Mouse (Mus musculus) forebrain, embryonic 16.5 days (tissue): ENCODE results near the gene Zkscan3. TPM values are rescaled to one million over a fixed set of nuclear protein-coding genes. Genes with fewer than 3 reads are reported as not detected.

Experiments
- ATAC-seq: fragments of 200-750 bp; cut with Nextera tagmentation; 2 replicates; pipeline ENCODE4 v1.8.0; 2017; ENCODE audit warnings: mild to moderate bottlenecking, moderate library complexity
- H3K27ac ChIP-seq: fragments of 300-500 bp; sonication (generic); 2 replicates; pipeline ENCODE4 v1.5.1; 2014; ENCODE audit warnings: low read length, control low read depth
- H3K27me3 ChIP-seq: fragments of 300-500 bp; sonication (generic); replicated peaks from 2 replicates; pipeline ENCODE4 v1.6.1; 2014; ENCODE audit warnings: low read length; ENCODE audit not compliant: control insufficient read depth, insufficient read depth
- H3K36me3 ChIP-seq: fragments of 300-500 bp; sonication (generic); 2 replicates; pipeline ENCODE4 v1.6.1; 2014; ENCODE audit not compliant: control insufficient read depth, insufficient read depth
- H3K4me1 ChIP-seq: fragments of 300-500 bp; sonication (generic); replicated peaks from 2 replicates; pipeline ENCODE4 v1.6.1; 2014; ENCODE audit warnings: low read length; ENCODE audit not compliant: control insufficient read depth, insufficient read depth
- H3K4me2 ChIP-seq: fragments of 300-500 bp; sonication (generic); 2 replicates; pipeline ENCODE4 v1.6.1; 2014; ENCODE audit warnings: mild to moderate bottlenecking, low read length, control low read depth
- H3K4me3 ChIP-seq: fragments of 300-500 bp; sonication (generic); replicated peaks from 2 replicates; pipeline ENCODE4 v1.5.1; 2014; ENCODE audit warnings: mild to moderate bottlenecking, low read length, control low read depth
- H3K9ac ChIP-seq: fragments of 300-500 bp; sonication (generic); replicated peaks from 2 replicates; pipeline ENCODE4 v1.6.1; 2014; ENCODE audit warnings: low read depth, low read length, control low read depth
- H3K9me3 ChIP-seq: fragments of 300-500 bp; sonication (generic); 2 replicates; pipeline ENCODE4 v1.6.1; 2016; ENCODE audit warnings: low read length; ENCODE audit not compliant: control insufficient read depth
- WGBS: fragments of 180-500 bp; shearing (Covaris S2); extraction: QIAGEN DNeasy Blood & Tissue Kit; methylation state at CpG from one replicate; pipeline ENCODE4 v1.1.7; 2014; 5-methylcytosine and 5-hydroxymethylcytosine counted together
- microRNA counts: library from miRNA; unstranded; fragments of <30 nt; microRNA quantifications from one replicate; lab custom pipeline; 2016
- microRNA-seq: library from miRNA; unstranded; fragments of <30 nt; microRNA quantifications from one replicate; pipeline ENCODE4, GENCODE M21; 2017
- polyA plus RNA-seq: library from polyadenylated mRNA; unstranded; fragments of >200 nt; fragmentation: Nextera tagmentation; extraction: Ambion mirVana; gene quantifications from 2 replicates; pipeline ENCODE4 v1.2.1, GENCODE M21; 2015

Zkscan3 gene
- polyA plus RNA-seq, 1 experiment from 2014 or later: 93.3 TPM

DNA sequence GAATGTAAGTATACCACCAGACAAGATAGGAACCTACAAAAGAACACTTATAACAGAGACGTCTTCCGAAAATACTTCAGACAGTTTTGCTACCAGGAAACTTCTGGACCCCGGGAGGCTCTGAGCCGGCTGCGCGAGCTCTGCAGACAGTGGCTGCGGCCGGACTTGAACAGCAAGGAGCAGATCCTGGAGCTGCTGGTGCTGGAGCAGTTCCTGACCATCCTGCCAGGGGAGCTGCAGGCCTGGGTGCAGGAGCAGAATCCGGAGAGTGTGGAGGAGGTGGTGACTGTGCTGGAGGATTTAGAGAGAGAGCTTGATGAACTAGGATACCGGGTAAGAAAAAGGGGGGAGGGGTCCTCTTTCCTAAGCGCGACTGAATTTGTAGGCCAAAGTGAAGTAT is 38.8 kb downstream of the Zkscan3 start:
- no peak for ATAC-seq
- Histone ChIP-seq H3K9me3 (no peaks in the 10 kb centered on the region), H3K27ac (no peak overlapping the region), H3K27me3 (no peaks in the 10 kb centered on the region), H3K4me3 (peak overlapping the region; percentile 90), H3K4me1 (peaks cover 20% of the 10 kb centered on the region), H3K36me3 (peaks cover 3% of the 10 kb centered on the region), H3K9ac (0 out of 2 replicates have a peak overlapping the region, but pooled peaks have one; percentile 44), H3K4me2 (peak overlapping the region; percentile 78)
- 57% methylated on average over 12 of the region's 12 CpGs for WGBS

DNA sequence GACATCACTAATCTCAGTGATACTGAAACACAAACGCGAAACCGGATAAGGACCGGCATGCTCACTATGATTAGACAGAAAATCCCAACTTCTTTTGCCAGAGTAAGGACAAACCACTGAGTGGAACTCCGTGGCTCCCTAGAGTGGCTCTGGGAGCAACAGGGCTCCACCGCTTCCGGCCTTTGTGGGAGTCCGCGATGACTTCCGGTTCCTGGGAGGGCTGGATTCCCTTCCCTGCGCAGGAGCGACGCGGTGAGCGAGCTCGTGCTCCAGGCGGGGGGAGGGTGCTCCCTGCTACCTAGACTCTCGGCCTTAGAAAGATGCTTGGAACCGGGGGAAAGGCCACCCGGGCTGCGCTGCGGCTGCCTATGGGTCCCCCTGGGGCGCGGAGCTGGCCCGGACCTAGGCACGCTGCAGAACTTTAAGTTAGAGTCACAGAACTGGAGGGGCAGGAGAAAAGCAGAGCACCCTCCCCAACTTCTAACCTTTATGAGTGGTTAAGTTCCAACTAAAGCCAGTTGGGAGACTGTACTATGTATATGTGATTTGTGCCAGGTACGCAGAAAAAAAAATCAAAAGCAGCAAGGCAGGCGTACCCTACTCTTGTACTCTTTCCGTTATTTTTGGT is 39.8 kb downstream of the Zkscan3 start, which contains the start of gene Zscan12:
TSS of gene Zscan12 (plus strand) at position 200 of the 628 bp plus-strand sequence.
- peak within 1 kb of the TSS; percentile 78 for H3K4me2 ChIP-seq
- H3K36me3 ChIP-seq: no peaks in the 10 kb centered on the region
- peaks cover 20% of the 10 kb centered on the region for H3K4me1 ChIP-seq
- peak; percentile 100 for ATAC-seq
- H3K27me3 ChIP-seq: no peaks in the 10 kb centered on the region
- H3K4me3 ChIP-seq: peak within 1 kb of the TSS; percentile 90
- H3K9me3 ChIP-seq: no peaks in the 10 kb centered on the region
- H3K27ac ChIP-seq: peak within 1 kb of the TSS; percentile 59
- under 1% methylated on average over 28 of the region's 29 CpGs for WGBS
- peak within 1 kb of the TSS; percentile 95 for H3K9ac ChIP-seq

DNA sequence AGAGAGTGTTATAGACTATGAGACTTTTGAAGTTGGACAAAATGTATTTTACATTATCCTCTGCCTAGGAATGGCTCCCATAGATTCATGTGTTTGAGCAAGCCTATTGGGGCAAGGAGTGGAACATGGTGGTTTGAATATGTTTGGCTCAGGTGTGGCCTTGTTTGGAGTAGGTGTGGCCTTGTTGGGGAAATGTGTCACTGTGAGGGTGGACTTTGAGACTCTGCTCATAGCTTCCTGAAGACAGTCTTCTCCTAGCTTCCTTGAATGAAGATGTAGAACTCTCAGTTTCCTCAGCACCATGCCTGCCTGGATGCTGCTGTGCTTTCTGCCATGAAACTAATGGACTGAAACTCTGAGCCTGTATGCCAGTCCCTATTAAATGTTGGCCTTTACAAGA is 52.0 kb downstream of the Zkscan3 start:
- H3K4me2 ChIP-seq: no peak overlapping the region
- H3K27me3 ChIP-seq: no peaks in the 10 kb centered on the region
- H3K4me1 ChIP-seq: no peaks in the 10 kb centered on the region
- H3K27ac ChIP-seq: no peak overlapping the region
- no peak overlapping the region for H3K9ac ChIP-seq
- no peak overlapping the region for H3K4me3 ChIP-seq
- H3K36me3 ChIP-seq: no peaks in the 10 kb centered on the region
- no peaks in the 10 kb centered on the region for H3K9me3 ChIP-seq
- no peak for ATAC-seq

DNA sequence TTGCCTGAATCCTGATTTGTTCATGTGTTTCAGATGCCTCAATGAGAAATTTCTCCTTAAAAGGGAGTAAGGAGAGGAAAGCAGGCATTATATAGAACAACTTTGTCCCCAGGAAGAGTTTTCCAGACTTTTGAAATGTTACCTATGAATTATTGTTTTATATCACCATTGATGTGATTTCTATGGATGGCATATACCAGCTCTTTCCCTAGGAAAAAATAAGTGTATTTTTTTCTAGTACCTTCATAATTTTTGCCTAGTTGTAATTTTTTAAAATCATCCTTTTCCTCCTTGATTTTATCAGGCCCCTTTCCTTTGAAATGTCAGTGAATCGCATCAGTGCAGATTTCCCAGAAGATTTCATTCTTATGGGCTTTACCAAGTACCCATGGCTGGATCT is 55.9 kb downstream of the Zkscan3 start, which contains the start of gene Olfr1367:
TSS of gene Olfr1367 (plus strand) at position 301 of the 400 bp plus-strand sequence.
- Histone ChIP-seq H3K27ac (no peak within 1 kb of the TSS), H3K27me3 (no peaks in the 10 kb centered on the region), H3K36me3 (no peaks in the 10 kb centered on the region), H3K9ac (no peak within 1 kb of the TSS), H3K4me2 (no peak within 1 kb of the TSS), H3K4me3 (no peak within 1 kb of the TSS), H3K4me1 (no peaks in the 10 kb centered on the region), H3K9me3 (no peaks in the 10 kb centered on the region)
- 96% methylated on average over 1 of the region's 1 CpGs for WGBS
- no peak for ATAC-seq

MicroRNAs encoded within 50 kb of the gene (microRNA counts, 519-probe panel; counts per million panel counts)
- microRNA mmu-miR-1896 (lab: Ali Mortazavi, UCI): 3,015 counts per million, percentile 77 among the panel's probes with 10 or more counts

Small RNA genes within 50 kb of the gene (microRNA-seq; reads per million reads assigned to microRNA genes)
- gene Mir1896 (not detected), gene Mir6942 (not detected)

Other genes starting within 250 kb of the Zkscan3 start
- gene Trim27, start 223.3 kb downstream of the Zkscan3 start, polyA plus RNA-seq: 89.7 and 96.6 TPM in 2 replicates
- gene Gpx5, start 110.0 kb downstream of the Zkscan3 start, polyA plus RNA-seq: not detected in 2 replicates
- not detected in 2 replicates for gene Gpx6, start 90.6 kb downstream of the Zkscan3 start, polyA plus RNA-seq
- not detected in 2 replicates for gene Olfr1367, start 55.8 kb downstream of the Zkscan3 start, polyA plus RNA-seq
- gene Zscan12, start 39.9 kb downstream of the Zkscan3 start, polyA plus RNA-seq: 15.5 and 16.1 TPM in 2 replicates
- 2.0 and 3.4 TPM in 2 replicates for gene Pgbd1, start 38.3 kb upstream of the Zkscan3 start, polyA plus RNA-seq
- gene Zscan26, start 51.0 kb upstream of the Zkscan3 start, polyA plus RNA-seq: 16.2 and 22.1 TPM in 2 replicates
- 2.8 and 4.3 TPM in 2 replicates for gene Nkapl, start 65.8 kb upstream of the Zkscan3 start, polyA plus RNA-seq
- 10.1 and 10.7 TPM in 2 replicates for gene Zkscan4, start 76.2 kb upstream of the Zkscan3 start, polyA plus RNA-seq
- gene Gm10065, start 76.7 kb upstream of the Zkscan3 start, polyA plus RNA-seq: not detected in 2 replicates
- gene AK157302, start 92.5 kb upstream of the Zkscan3 start, polyA plus RNA-seq: 0.35 and 0.48 TPM in 2 replicates
- 7.4 and 8.0 TPM in 2 replicates for gene Gm11273, start 98.7 kb upstream of the Zkscan3 start, polyA plus RNA-seq
- 6.9 and 8.0 TPM in 2 replicates for gene Zkscan8, start 128.4 kb upstream of the Zkscan3 start, polyA plus RNA-seq
- 0.15 and 0.29 TPM in 2 replicates for gene Olfr1366, start 140.1 kb upstream of the Zkscan3 start, polyA plus RNA-seq
- gene Olfr1535, start 157.1 kb upstream of the Zkscan3 start, polyA plus RNA-seq: 0.07 TPM in 1 of 2 replicates, not detected in the other
- gene Olfr1364, start 179.0 kb upstream of the Zkscan3 start, polyA plus RNA-seq: not detected in 2 replicates
- not detected in 2 replicates for gene Olfr1362, start 211.3 kb upstream of the Zkscan3 start, polyA plus RNA-seq
- 0.06 TPM in 1 of 2 replicates, not detected in the other for gene Olfr11, start 239.8 kb upstream of the Zkscan3 start, polyA plus RNA-seq